Mouse (Mus musculus) cerebellum, adult (tissue): ENCODE results near the gene Ncln.
"Not testable (repeated sequence)": the region's sequence is repeated elsewhere in the genome, so short reads cannot be mapped to it uniquely, and the experiment has no call there.

Experiments used
- ATAC-seq: cut with Nextera tagmentation; 2 replicates; pipeline ENCODE4 v1.9.2; 2017; ENCODE audit warnings: mild to moderate bottlenecking, moderate library complexity, mixed read lengths; ENCODE audit not compliant: insufficient number of reproducible peaks, low FRiP score, low TSS enrichment

Ncln gene

GRCm38 (mm10) chr10:81464405-81465264, 31.6 kb downstream of the Ncln start:
- ATAC-seq = peak; percentile 21; the same call in 1 of the 2 replicates

- ATAC-seq = no peak
These were observed 32.7 kb downstream of the Ncln start for GRCm38 (mm10) chr10:81463531-81463930.

GRCm38 (mm10) chr10:81462917-81463316, 33.3 kb downstream of the Ncln start:
- no peak for ATAC-seq

- no peak for ATAC-seq
These were observed 33.8 kb downstream of the Ncln start for GRCm38 (mm10) chr10:81462415-81462804.

GRCm38 (mm10) chr10:81461673-81462414, 34.3 kb downstream of the Ncln start:
- ATAC-seq = no peak

GRCm38 (mm10) chr10:81460951-81461350, 35.2 kb downstream of the Ncln start:
- no peak for ATAC-seq

GRCm38 (mm10) chr10:81460471-81460870, 35.7 kb downstream of the Ncln start:
- ATAC-seq = no peak

GRCm38 (mm10) chr10:81459399-81459798, 36.8 kb downstream of the Ncln start:
- no peak for ATAC-seq

GRCm38 (mm10) chr10:81458267-81458666, 37.9 kb downstream of the Ncln start:
- ATAC-seq = no peak

- ATAC-seq = no peak
These were observed 38.6 kb downstream of the Ncln start for GRCm38 (mm10) chr10:81457624-81458023.

- no peak for ATAC-seq
These were observed 39.1 kb downstream of the Ncln start for GRCm38 (mm10) chr10:81456983-81457563.

GRCm38 (mm10) chr10:81455181-81455895, 40.9 kb downstream of the Ncln start, which contains the start of gene Nfic:
Nfic (minus strand) TSS chr10:81455635.
- ATAC-seq = no peak

- no peak for ATAC-seq
These were observed 42.1 kb downstream of the Ncln start for GRCm38 (mm10) chr10:81454106-81454505.

- no peak for ATAC-seq
These were observed 43.3 kb downstream of the Ncln start for GRCm38 (mm10) chr10:81452947-81453288.

GRCm38 (mm10) chr10:81452237-81452946, 43.8 kb downstream of the Ncln start:
- ATAC-seq = no peak

GRCm38 (mm10) chr10:81451365-81451745, 44.8 kb downstream of the Ncln start:
- ATAC-seq = no peak

- ATAC-seq = no peak
These were observed 45.4 kb downstream of the Ncln start for GRCm38 (mm10) chr10:81450641-81451364.

GRCm38 (mm10) chr10:81450140-81450539, 46.1 kb downstream of the Ncln start:
- ATAC-seq = peak; percentile 80; the same call in 1 of the 2 replicates

GRCm38 (mm10) chr10:81445516-81445915, 50.7 kb downstream of the Ncln start:
- not testable (repeated sequence) for ATAC-seq
